Mouse (Mus musculus): Measurements from ENCODE around the gene Nr5a2.

DNA sequence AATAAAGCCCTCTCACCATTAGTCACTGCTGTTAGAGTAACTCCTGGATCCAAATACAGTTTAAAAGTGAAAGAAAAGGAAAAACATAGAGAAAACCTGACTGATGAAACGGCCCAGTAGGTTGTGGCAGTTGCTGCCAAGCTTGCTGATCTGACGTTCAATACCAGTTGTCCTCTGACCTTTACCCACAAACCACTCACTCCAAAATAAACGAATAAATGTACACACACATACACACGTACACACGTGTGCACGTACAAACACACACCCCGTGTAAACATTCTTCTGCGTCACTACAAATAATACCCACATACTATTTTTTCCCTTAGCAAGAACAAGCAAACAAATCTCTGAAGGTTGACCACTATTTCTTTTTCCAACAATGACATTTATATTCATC, 64.4 kb downstream of the Nr5a2 start:
- TF ChIP-seq USF1 (IDR thresholded peaks at IDR 0.05; ENCODE audit: low read depth) (no peak), POLR2AphosphoS2 (IDR thresholded peaks at IDR 0.05; ENCODE audit: insufficient read length, low read depth) (no peak), POLR2A (IDR thresholded peaks at IDR 0.05; ENCODE audit: insufficient read length, low read depth) (no peak)

Measured in myocyte (in vitro differentiated cells).